Mouse (Mus musculus) NIH3T3 (cell line): ENCODE data around the gene Blm.
"Not testable (repeated sequence)": the region's sequence is repeated elsewhere in the genome, so short reads cannot be mapped to it uniquely, and the experiment has no call there.

Experiments used
- DNase-seq: peaks from one replicate; pipeline ENCODE4 v3.0.0-alpha.2; 2012; ENCODE audit warnings: low read depth

Blm gene

GRCm38 (mm10) chr7:80531087-80531486 lies 3.8 kb downstream of the Blm start:
- DNase-seq, result no peak

DNA sequence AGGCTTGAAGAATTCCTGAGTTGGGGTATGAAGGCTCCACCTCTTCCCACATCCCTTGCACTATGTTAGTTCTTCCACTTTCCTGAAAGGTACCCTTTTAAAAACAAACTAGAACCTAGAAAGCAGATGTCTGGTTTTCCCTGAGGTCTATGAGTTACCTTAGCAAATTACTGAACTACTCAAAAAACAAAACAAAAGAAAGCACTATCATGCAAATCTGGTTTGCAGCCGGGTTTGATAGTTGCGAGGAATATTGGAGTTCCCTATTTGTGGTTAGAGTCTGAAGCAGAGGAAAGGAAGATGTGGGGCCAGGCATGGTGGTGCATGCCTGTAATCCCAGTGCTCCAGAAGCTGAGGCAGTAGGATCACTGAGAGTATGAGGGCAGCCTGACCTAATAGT lies 4.3 kb downstream of the Blm start:
- DNase-seq, result no peak

DNA sequence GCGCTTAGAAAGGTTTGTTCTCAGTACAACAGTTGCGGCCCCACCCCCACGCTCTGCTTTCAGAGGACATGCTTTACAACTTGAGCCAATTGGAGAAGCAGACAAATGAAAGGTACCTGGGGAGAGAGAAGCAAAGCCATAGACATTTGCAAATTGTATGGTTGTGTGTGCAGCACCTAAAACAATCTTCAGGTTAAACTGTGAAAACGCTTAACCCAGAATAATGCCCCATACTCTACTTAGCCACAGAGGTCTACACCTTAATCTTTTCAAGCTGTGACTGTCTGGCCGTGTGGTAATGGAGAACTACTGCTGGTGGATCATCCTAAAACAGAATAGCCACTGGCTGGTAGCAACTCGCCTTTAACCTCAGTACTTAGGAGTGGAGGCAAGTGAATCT lies 8.2 kb downstream of the Blm start:
- no peak for DNase-seq

DNA sequence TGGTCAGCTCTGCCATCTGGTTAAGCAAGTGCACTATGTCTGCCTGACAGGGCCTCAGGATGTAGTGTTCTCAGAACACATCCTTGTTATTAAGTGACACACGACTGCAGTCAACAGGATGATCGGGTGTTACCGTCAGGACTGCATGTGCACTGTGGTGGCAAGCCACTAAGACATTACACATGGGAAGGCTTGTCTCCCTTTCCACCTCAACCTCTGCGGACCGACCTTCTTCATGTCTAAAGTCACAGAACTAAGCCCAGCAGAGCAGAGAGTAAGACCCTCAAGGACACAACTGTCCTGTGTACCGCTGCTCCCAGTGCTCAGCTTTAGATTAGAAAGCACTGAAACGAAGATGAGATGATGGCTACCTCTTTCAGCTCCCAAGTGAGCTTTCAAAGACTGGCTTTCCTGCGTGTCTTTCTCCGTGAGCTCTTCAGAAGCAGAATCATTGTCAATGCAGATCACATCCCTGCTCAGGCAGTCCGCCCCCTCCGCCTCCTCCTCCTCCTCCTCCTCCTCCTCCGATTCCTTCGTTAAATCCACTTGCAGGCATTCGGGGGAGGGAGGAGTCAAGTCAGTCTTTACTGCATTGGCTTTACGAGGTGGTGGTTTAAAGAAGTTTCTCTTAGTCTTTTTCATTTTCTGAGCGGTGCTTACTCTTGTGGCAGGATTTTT lies 22.4 kb downstream of the Blm start:
- no peak for DNase-seq

- not testable (repeated sequence) for DNase-seq
Observed at GRCm38 (mm10) chr7:80507697-80508096, 27.2 kb downstream of the Blm start.

- DNase-seq, result no peak
Observed at GRCm38 (mm10) chr7:80506007-80506406, 28.9 kb downstream of the Blm start.

DNA sequence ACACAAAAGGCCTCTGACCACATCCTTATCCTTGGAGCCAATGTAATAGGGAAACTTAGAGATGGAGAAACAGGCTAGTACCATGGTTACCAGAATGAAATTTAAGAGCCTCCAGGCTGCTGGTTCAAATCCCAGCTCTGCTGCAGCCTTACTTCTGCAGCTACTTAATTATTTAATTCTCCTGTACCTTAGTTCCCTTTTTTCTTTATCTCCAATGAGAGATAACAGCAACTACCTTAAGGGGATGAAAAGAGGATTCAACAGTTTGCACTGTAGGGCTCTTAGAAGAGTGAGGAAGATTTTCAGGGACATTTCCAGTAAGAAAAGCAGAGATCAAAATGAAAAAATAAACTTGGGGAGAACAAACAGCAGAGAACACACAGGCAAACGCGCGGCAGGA lies 30.0 kb downstream of the Blm start:
- DNase-seq, result no peak

- no peak for DNase-seq
Observed at GRCm38 (mm10) chr7:80501006-80501405, 33.9 kb downstream of the Blm start.

- no peak for DNase-seq
Observed at GRCm38 (mm10) chr7:80500099-80500498, 34.8 kb downstream of the Blm start.

DNA sequence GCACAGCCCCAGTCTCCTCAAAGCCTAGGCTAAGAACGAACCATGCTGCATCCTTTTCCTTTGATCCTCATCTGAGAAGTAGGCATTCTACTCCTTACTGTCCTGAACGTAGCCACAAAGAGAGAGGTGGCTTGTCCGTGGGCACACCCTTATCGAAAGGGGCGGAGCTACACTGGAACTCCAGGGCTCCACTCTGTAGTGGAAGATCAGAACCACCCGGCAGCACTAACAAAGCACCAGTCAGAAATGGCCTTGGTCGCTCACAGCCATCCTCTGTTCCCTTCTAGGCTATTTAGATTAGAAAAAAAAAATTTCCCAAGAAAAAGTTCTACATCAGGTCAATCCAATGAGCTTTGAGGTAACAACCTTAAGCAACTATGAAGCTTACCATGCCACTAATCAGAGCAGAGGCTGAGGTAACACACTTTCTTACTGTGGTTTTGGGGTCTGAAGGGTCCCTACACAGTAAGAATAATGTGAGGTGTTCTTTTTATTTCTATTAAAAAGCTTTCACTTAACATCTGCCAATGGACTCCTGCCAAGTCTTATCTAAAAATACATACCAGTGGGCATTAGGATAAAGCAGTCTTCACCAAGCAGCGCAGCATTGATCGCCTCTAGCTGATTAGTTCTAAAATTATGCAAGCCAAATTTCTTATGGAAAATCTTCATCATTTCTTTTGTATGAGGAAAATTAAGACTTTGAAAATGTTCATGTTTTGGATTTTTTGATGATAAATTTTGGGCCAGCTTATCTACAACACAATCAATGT lies 35.5 kb downstream of the Blm start:
- no peak for DNase-seq

GRCm38 (mm10) chr7:80496656-80497055 lies 38.3 kb downstream of the Blm start:
- no peak for DNase-seq

GRCm38 (mm10) chr7:80495210-80495609 lies 39.7 kb downstream of the Blm start:
- DNase-seq, result no peak

DNA sequence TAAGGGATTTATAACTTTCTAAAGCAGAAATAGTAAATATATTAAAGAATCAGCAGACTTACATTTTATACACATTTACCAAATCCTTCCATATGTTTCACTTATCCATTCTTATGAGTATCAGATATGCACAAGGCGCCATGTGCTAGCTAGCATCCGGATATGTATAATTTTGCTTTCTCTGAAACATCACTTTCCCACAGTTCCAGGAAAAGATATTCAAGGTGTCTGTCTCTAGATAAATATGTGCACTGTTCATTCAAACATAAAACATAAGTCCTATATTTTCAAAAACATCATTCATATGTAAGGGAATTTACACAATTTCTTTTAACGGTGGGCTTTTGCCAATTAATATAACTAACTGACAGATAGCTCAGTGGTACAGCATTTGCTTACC lies 42.9 kb downstream of the Blm start:
- DNase-seq, result no peak

DNA sequence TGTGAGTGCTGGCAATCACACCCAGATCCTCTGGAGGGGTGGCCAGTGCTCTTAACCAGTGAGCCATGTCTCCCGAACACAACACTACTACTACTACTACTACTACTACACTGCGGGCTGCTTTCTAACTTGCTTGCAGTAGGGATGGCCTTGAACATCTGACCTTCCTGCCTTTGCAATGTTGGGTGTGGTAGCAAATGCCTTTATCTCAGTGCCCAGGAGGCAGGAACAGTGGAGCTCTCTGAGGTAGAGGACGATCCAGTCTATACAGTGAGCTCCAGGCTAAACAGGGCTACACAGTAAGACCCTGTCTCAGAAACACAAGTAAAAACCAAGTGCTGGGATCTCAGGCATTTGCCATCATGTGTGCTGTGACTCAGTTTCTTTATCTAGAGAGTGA lies 43.8 kb downstream of the Blm start:
- DNase-seq, result no peak

GRCm38 (mm10) chr7:80490351-80490750 lies 44.6 kb downstream of the Blm start:
- DNase-seq, result no peak

DNA sequence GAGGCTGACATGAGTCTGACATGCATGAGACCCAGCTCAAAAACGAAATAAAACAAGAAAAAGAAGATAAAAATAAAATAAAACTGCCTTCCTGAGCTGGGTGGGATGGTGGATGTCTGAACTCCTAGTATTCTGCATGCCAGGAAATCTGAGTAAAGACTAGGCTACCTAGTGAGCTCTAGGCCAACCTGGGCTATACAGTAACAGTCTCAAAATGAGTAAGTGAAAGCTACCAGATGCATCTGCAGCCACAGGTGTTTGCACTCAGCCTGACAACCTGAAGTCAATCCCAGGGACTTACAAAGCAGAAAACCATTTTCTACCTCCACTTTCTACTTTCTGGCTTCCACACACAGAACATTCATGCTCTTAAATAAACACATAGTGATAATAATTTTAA lies 45.5 kb downstream of the Blm start:
- DNase-seq, result no peak

GRCm38 (mm10) chr7:80487239-80487638 lies 47.7 kb downstream of the Blm start:
- DNase-seq, result no peak

GRCm38 (mm10) chr7:80480097-80480496 lies 54.8 kb downstream of the Blm start:
- no peak for DNase-seq

DNA sequence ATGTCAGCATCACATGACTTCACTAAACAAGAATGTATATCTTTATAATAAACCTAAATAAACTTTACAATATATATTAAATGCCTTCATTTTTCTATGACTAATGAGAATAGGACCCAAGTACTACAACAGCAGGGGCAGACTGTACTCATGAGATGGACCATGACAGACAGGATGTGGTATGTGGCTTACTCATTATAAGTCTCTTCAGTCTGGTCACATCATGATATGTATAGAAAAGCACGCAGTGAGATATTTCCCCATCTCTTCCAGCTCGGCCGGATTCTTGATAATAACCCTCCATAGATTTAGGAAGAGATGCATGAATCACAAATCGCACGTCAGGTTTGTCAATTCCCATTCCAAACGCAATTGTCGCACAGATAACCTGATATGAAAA lies 61.1 kb downstream of the Blm start:
- peak; percentile 17 for DNase-seq

GRCm38 (mm10) chr7:80468851-80469250 lies 66.1 kb downstream of the Blm start:
- no peak for DNase-seq

- DNase-seq, result no peak
Observed at GRCm38 (mm10) chr7:80467334-80467733, 67.6 kb downstream of the Blm start.

DNA sequence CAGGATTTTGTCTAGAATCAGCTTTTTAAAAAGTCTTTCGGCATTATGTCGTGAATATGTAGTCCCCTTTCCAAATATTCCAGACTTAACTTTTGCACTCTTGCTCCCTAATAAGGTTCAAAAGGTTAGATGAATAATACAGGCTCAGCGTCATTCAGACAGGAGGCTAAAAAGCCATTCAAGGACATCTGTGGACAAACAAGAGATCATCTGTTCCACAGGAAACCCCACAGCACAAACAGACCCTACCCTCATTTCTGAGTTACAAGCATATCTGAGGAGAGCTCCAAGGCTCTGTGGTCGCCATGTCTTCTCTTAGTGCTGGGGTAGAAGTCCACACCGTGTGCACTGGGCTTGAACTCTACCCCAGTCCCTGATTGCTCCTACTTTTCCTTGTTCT lies 70.1 kb downstream of the Blm start:
- DNase-seq, result no peak

DNA sequence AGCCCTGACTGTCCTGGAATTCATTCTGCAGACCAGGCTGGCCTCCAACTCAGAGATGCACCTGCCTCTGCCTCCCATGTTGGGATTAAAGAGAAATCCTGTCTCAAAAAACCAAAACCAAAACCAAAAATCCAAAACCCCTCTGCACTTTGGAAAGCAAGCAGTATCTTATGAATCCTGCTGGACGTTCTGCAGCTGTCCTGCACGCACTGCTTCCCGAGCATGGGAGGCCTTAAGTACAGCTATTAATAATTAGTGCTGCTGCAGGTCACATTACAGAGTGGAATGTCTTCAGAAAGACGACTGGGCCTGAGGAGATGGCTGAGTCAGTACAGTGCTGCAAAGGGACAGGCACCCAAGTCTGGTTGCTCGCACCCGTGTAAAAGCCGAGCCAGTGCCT lies 73.0 kb downstream of the Blm start:
- DNase-seq, result no peak

GRCm38 (mm10) chr7:80460892-80461291 lies 74.0 kb downstream of the Blm start:
- no peak for DNase-seq
